Mouse (Mus musculus) thymus, adult 2 months (tissue): ENCODE results near the gene Srp68.

ENCODE experiments used
- CTCF ChIP-seq: fragments of 200-500 bp; IDR thresholded peaks from 2 replicates; pipeline ENCODE4 v1.5.1; 2012; ENCODE audit warnings: mild to moderate bottlenecking, control low read depth, low read length, moderate library complexity, borderline replicate concordance; ENCODE audit not compliant: control insufficient read depth, poor library complexity, insufficient read depth; ENCODE audit errors: extremely low read depth
- POLR2A ChIP-seq: fragments of 200-500 bp; IDR thresholded peaks from 2 replicates; pipeline ENCODE4 v1.6.1; 2012; ENCODE audit warnings: mild to moderate bottlenecking, low read length, control low read depth, moderate library complexity; ENCODE audit not compliant: control insufficient read depth, poor library complexity, insufficient read depth; ENCODE audit errors: extremely low read depth

GRCm38 (mm10) chr11:116213877-116214510 is 60.0 kb downstream of the Srp68 start:
- TF ChIP-seq POLR2A (no peak), CTCF (no peak)
